Mouse (Mus musculus): ENCODE measurements around the gene Cfl1. TPM values are rescaled to one million over a fixed set of nuclear protein-coding genes. Genes with fewer than 3 reads are reported as not detected.
A peak's percentile ranks its signal among the peaks of the same experiment; 100 is the strongest.

Gene Cfl1
- polyA plus RNA-seq, 1 experiment from 2014 or later = 3,318 TPM

- ATAC-seq (ENCODE audit: insufficient read depth) (peak; percentile 74), DNase-seq (peak; percentile 79)
- peaks cover 9% of the 10 kb centered on the region; the same call in 1 of the 2 replicates for H3K4me1 ChIP-seq (ENCODE audit: insufficient read depth)
- H3K4me3 ChIP-seq (ENCODE audit: low read depth, low read length) = peak overlapping the region; percentile 64
- no peak for TF ChIP-seq CTCF (IDR thresholded peaks at IDR 0.05; ENCODE audit: low read depth)
- peaks cover 30% of the 10 kb centered on the region for H3K36me3 ChIP-seq (ENCODE audit: insufficient read depth)
- H3K4me2 ChIP-seq = peak overlapping the region; percentile 88
- peak overlapping the region; percentile 86 for H3K27ac ChIP-seq (ENCODE audit: low read depth)
- peak overlapping the region; percentile 76 for H3K9ac ChIP-seq
- H3K27me3 ChIP-seq (ENCODE audit: insufficient read depth, low read length) = peaks cover 2% of the 10 kb centered on the region; the same call in 1 of the 2 replicates
- under 1% methylated on average over 65 of the region's 68 CpGs for WGBS
- H3K9me3 ChIP-seq (ENCODE audit: low read depth, low read length) = no peaks in the 10 kb centered on the region
These were observed 15.8 kb upstream of the Cfl1 start for GRCm38 (mm10) chr19:5474281-5475068.

- 11% methylated on average over 13 of the region's 13 CpGs for WGBS
- TF ChIP-seq CTCF (IDR thresholded peaks at IDR 0.05; ENCODE audit: low read depth) = no peak
- peak; percentile 20; the same call in 1 of the 2 replicates for ATAC-seq (ENCODE audit: insufficient read depth)
- peaks cover under 1% of the 10 kb centered on the region; the same call in 1 of the 2 replicates for H3K27me3 ChIP-seq (ENCODE audit: insufficient read depth, low read length)
- H3K4me1 ChIP-seq (ENCODE audit: insufficient read depth) = peaks cover 9% of the 10 kb centered on the region; the same call in 1 of the 2 replicates
- H3K9me3 ChIP-seq (ENCODE audit: low read depth, low read length) = no peaks in the 10 kb centered on the region
- DNase-seq = peak; percentile 39
- H3K4me2 ChIP-seq = peak overlapping the region; percentile 88
- H3K27ac ChIP-seq (ENCODE audit: low read depth) = peak overlapping the region; percentile 86
- peaks cover 37% of the 10 kb centered on the region for H3K36me3 ChIP-seq (ENCODE audit: insufficient read depth)
- peak overlapping the region; percentile 76 for H3K9ac ChIP-seq
- H3K4me3 ChIP-seq (ENCODE audit: low read depth, low read length) = peak overlapping the region; percentile 64
These were observed 15.1 kb upstream of the Cfl1 start for GRCm38 (mm10) chr19:5475069-5475714.

GRCm38 (mm10) chr19:5477004-5477667, 13.1 kb upstream of the Cfl1 start:
- Histone ChIP-seq H3K4me2 (no peak overlapping the region), H3K4me3 (ENCODE audit: low read depth, low read length) (no peak overlapping the region), H3K36me3 (ENCODE audit: insufficient read depth) (peaks cover 54% of the 10 kb centered on the region), H3K9ac (no peak overlapping the region), H3K9me3 (ENCODE audit: low read depth, low read length) (no peaks in the 10 kb centered on the region), H3K27me3 (ENCODE audit: insufficient read depth, low read length) (no peaks in the 10 kb centered on the region), H3K4me1 (ENCODE audit: insufficient read depth) (peaks cover 9% of the 10 kb centered on the region; the same call in 1 of the 2 replicates), H3K27ac (ENCODE audit: low read depth) (no peak overlapping the region)
- no peak for TF ChIP-seq CTCF (IDR thresholded peaks at IDR 0.05; ENCODE audit: low read depth)
- ATAC-seq (ENCODE audit: insufficient read depth) (no peak), DNase-seq (no peak)
- WGBS = 84% methylated on average over 10 of the region's 10 CpGs

GRCm38 (mm10) chr19:5477668-5478300, 12.5 kb upstream of the Cfl1 start:
- Histone ChIP-seq H3K9me3 (ENCODE audit: low read depth, low read length) (no peaks in the 10 kb centered on the region), H3K27ac (ENCODE audit: low read depth) (no peak overlapping the region), H3K9ac (no peak overlapping the region), H3K27me3 (ENCODE audit: insufficient read depth, low read length) (no peaks in the 10 kb centered on the region), H3K4me2 (no peak overlapping the region), H3K36me3 (ENCODE audit: insufficient read depth) (peaks cover 61% of the 10 kb centered on the region), H3K4me3 (ENCODE audit: low read depth, low read length) (no peak overlapping the region), H3K4me1 (ENCODE audit: insufficient read depth) (peaks cover 9% of the 10 kb centered on the region; the same call in 1 of the 2 replicates)
- TF ChIP-seq CTCF (IDR thresholded peaks at IDR 0.05; ENCODE audit: low read depth) = no peak
- 87% methylated on average over 18 of the region's 18 CpGs for WGBS
- ATAC-seq (ENCODE audit: insufficient read depth) (no peak), DNase-seq (no peak)

GRCm38 (mm10) chr19:5480016-5480415, 10.2 kb upstream of the Cfl1 start:
- WGBS = 87% methylated on average over 10 of the region's 10 CpGs
- H3K27me3 ChIP-seq (ENCODE audit: insufficient read depth, low read length) = no peaks in the 10 kb centered on the region
- no peak for TF ChIP-seq CTCF (IDR thresholded peaks at IDR 0.05; ENCODE audit: low read depth)

GRCm38 (mm10) chr19:5481398-5481797, 8.9 kb upstream of the Cfl1 start:
- Histone ChIP-seq H3K27me3 (ENCODE audit: insufficient read depth, low read length) (no peaks in the 10 kb centered on the region), H3K36me3 (ENCODE audit: insufficient read depth) (peaks cover 90% of the 10 kb centered on the region), H3K4me3 (ENCODE audit: low read depth, low read length) (no peak overlapping the region), H3K9me3 (ENCODE audit: low read depth, low read length) (no peaks in the 10 kb centered on the region), H3K4me2 (no peak overlapping the region), H3K4me1 (ENCODE audit: insufficient read depth) (0 out of 2 replicates have a peak, but pooled peaks cover 6% of the 10 kb centered on the region), H3K27ac (ENCODE audit: low read depth) (no peak overlapping the region), H3K9ac (no peak overlapping the region)
- DNase-seq = no peak
- 88% methylated on average over 10 of the region's 10 CpGs for whole genome bisulfite sequencing
- ATAC-seq (ENCODE audit: insufficient read depth) = no peak
- TF ChIP-seq CTCF (IDR thresholded peaks at IDR 0.05; ENCODE audit: low read depth) = no peak

More at GRCm38 (mm10) chr19:5480016-5480415, 10.2 kb upstream of the Cfl1 start:
- DNase-seq (no peak), ATAC-seq (ENCODE audit: insufficient read depth) (no peak)
- Histone ChIP-seq H3K4me3 (ENCODE audit: low read depth, low read length) (no peak overlapping the region), H3K9me3 (ENCODE audit: low read depth, low read length) (no peaks in the 10 kb centered on the region), H3K4me2 (no peak overlapping the region), H3K27ac (ENCODE audit: low read depth) (no peak overlapping the region), H3K4me1 (ENCODE audit: insufficient read depth) (peaks cover 7% of the 10 kb centered on the region; the same call in 1 of the 2 replicates), H3K36me3 (ENCODE audit: insufficient read depth) (peaks cover 83% of the 10 kb centered on the region), H3K9ac (no peak overlapping the region)
